Mouse (Mus musculus) gastrocnemius, postnatal 4 days (tissue): ENCODE data around the gene Slc22a12. TPM values are rescaled to one million over a fixed set of nuclear protein-coding genes. Genes with fewer than 3 reads are reported as not detected.

ENCODE experiments used
- DNase-seq, 2 experiments: peaks; one replicate each; pipeline ENCODE4 v3.0.0; 2021 to 2022; ENCODE audit warnings: low spot score in 2 of 2, mixed read lengths in 2 of 2
- total RNA-seq, 2 experiments: library from RNA; stranded (reverse); gene quantifications; 2 replicates each; pipeline ENCODE4 v1.2.3; 2021

Gene Slc22a12
- total RNA-seq, 2 experiments from 2014 or later = not detected

DNA sequence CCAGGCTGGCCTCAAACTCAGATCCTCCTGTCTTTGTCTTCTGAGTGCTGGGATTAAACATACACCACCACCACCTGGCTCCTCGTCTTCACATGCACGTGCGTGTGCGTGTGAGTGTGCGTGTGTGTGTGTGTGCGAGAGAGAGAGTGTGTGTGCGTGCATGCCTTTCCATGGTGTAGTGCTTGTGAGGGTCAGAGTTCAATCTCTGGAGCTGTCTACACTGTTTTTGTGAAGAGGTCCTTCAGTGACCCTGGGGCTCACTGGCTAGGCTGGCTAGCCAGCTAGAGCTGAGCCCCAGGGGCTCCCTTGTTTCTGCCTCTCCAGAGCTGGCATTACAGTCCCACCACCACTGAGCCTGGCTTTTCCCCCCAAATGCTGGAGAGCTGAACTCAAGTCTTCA, 1.3 kb downstream of the Slc22a12 start:
- no peak for DNase-seq

DNA sequence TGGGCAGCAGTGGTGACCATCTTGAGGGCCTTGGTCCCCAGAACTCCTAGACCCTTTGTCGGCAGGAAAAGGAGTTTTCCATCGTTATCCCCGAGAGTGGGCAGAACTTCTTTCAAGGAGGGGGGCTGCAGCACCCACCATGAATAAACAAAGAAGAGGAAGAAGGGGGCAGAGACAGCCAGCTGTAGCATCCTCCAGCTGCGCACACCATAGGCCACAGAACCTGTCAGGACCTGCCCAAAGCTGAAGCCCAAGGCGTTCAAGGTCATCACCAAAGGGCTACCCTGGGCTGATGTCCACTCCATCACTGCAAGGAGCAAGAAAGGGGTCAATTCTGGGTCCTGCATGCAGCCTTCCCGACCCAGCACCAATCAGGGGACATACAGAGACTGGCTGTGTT, 2.6 kb downstream of the Slc22a12 start:
- no peak for DNase-seq

DNA sequence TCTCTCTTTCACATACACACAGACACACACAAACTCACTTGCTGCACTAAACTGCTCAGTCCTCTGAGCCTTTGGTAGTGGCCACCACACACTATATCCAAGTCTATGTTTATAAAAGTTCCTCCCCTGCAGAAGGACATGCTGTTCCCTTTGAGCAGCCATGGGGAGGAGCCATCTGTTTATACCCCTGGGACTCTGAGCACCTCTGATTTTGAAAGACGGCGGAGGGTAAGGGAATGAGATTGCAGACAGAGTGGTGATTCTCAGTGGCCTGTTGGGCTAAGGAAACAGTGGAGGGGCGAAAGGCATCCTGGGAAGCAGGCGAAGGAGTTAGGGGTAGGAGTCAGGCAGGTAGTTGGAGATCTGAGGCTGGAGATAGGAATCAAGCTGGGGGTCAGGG, 3.2 kb downstream of the Slc22a12 start:
- DNase-seq = no peak

DNA sequence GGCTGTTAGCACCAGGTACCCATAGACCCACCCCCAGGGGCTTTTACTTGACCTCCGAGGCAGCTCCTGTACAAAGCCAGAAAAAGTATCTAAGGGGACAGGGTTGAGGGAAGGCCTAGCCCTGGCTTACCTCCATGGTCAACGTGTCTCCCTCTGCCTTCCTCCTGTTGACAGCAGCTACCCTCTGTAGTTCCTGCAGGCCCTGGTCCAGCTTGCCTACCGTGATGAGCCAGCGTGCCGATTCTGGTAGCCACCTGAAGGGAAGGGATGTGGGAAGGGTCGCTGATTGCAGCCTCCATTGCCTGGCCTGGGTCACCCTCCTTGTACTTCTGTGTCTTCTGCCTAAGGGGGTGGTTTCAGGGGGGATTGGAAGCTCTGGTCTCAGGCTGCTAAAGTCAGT, 4.3 kb downstream of the Slc22a12 start:
- DNase-seq = no peak

DNA sequence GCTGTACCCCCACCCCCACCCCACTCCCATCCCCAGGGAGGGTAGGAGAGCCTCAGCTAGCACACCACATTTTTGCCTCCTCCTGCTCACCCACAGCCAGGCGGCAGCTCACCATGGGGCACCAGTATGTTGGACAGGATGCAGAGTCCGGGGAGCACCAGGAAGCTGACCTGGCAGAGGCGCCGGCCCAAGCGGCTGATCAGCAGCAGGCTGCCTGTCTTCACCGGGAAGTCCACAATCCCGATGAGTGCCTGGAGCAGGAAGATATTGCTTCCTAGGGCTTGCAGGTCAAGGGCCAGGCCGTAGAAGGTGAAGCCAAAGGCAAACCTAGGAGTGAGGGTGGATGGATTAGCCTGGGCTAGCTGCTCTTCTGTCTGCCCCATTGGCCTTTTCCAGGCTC, 5.3 kb downstream of the Slc22a12 start:
- no peak for DNase-seq

DNA sequence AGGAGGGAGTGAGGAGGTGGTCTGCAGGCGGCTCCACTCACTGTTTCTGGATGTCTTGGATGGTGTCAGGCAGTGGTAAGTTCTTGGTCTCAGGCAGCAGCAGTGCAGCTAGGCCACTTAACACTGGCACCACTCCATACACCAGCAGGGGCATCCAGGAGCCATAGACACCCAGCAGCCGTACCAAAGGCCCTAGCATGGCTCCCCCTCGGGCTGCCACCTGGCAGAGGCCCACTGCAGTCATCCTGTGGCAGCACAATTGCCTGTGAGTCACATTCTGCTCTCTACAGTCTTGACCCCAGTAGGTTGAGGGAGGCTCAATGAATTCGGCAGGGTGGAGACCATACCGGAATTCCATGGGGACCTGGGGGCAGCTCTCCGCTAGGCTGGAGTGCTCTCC, 6.1 kb downstream of the Slc22a12 start:
- no peak for DNase-seq

DNA sequence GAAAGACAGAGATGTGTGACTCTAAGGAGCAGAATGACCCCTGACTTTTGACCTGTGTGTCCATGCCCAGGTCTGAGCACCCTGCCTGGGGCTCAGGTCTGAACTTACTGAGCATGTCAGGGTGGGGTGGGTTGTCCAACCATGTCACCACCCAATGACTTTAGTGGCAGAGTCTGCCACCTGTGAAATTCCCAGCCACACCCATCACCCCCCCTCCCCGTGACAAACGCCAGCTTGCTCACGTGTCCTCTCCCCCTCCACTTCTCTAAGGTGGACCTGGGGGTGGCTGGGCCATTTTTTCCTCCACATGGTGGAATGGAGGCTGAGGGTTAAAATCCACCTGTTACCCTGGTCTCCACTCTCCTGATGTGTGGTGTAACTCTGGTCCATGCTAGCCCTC, 6.6 kb downstream of the Slc22a12 start:
- no peak for DNase-seq

DNA sequence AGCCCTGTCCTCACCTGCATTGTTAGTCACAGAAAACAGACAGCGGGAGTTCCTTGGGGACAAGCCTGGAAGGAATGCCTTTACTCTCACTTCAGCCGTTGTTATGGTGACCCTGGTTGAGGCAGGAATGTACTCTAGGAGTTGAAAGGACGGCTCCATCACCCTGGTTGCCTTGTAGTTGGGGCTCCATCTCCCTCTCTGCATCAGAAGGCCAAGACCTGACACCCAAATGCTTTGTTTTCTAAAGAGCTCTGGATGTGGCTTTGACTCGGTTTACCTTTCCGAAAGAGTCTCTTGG, 8.8 kb downstream of the Slc22a12 start:
- DNase-seq = no peak

DNA sequence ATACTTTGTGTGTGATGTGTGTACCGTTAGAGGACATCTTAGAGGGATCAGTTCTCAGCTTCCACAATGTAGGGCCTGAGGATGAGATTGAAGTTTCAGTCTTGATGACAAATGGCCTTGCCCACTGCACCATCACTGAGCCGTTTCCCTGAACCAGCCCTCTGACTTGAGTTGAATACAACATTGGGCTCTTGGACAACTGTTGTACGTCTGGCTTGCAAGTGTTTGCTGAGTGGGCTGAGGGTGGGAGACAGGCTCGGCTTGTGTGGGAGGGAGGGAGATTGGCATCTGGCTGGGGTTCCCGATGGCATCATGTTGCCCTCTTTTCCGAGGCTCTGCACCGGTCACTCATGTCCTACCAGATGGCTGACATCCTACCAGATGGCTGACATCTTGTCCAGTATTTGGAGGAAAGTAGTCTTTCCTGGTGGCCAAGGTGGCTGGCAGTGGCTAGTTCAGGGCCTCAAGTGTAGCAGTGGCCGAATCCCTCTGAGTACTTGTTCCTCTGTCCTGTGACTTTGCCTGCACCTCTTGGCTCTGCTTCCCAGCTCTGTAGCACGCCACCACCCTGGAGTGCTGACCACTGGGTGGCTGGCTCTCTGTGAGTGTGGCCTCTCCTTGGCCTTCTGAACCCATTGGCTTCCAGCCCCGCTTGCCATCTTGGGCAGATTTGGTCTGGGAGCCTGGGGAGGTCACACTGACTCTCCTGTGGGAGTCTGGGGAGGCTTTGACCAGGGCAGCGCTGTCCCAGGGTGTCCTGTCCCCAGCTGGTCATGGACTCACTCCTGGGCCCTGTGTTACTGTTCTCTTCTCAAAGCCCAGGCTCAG, 9.3 kb downstream of the Slc22a12 start:
- no peak for DNase-seq

DNA sequence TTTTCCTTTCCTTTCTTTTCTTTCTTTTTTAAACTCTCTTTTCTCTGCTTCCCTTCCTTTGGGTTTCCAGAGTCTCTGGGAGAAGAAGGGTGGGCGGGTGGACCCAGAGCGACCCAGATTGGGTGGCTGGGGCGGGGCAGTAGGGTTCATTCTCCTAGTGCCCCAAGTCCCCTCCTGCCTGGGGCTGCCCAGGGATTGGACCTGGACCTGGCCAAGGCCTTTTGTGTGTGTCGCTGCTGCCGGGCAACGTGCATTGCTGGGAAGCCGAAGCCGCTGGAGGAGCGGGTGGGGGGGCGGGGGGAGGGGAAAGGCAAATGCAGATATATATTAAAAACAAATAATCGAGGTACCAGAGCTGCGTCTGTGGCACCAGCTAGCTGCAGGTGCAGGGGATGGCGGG, 10.2 kb downstream of the Slc22a12 start:
- DNase-seq = no peak

DNA sequence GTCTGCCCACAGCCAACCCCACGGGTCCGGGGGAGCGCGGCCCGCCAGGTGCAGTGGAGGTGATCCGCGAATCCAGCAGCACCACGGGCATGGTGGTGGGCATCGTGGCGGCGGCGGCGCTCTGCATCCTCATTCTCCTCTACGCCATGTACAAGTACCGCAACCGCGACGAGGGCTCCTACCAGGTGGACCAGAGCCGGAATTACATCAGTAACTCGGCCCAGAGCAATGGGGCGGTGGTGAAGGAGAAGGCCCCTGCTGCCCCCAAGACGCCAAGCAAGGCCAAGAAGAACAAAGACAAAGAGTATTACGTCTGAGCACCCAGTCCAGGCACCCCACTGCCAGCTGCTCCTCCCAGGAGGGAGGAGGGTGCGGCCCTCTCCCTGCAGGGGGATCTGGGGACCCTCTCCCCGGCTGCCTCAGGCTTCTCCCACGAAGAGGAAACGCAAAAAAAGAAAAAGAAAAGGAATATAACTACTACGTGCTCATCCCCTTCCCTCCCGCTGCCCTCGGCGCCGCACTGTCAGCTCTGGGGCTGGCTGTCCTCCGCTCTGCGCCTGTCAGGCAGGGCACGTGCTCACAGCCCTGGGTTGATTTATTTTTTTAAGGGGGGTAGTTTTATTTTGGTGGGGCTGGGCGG, 10.9 kb downstream of the Slc22a12 start:
- no peak for DNase-seq

DNA sequence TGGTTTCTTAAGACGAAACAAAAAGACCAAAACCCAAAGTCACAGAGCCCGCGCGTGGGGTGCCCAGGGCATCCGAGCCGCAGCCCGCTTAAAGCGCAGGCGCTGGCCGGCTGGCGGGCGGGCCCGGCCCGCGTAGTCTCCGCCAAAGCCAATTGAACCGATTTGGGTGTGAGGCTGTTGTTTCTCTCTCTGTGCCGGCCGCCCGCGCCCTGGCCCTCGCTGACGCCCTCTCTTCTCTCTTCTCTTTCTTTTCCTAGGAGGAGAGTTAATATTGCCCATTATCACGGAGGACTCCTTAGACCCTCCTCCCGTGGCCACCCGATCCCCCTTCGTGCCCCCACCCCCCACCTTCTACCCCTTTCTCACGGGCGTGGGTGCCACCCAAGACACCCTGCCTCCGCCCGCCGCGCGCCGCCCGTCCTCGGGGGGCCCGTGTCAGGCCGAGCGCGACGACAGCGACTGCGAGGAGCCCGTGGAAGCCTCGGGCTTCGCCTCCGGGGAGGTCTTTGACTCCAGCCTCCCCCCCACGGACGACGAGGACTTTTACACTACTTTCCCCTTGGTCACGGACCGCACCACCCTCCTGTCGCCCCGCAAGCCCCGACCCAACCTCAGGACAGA, 11.7 kb downstream of the Slc22a12 start:
- no peak for DNase-seq

DNA sequence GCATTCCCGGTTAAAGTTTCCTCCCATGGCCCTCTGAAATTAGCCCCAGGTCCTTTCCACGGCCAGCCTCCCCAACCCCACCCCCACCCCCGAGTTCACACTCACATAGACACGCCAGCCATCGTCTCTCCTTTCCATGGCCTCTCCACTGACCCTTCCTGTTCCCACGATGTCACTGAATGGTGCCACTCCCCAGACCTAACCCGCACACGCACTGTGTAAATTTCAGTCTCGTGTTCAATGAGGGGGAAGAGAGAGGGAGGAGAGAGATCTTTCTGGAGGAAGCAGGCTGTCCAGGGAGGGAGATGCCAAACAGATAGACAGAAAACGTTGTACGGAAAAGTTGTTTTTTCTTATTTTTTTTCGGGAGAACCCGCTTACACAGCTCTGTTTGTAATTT, 12.5 kb downstream of the Slc22a12 start:
- no peak for DNase-seq

DNA sequence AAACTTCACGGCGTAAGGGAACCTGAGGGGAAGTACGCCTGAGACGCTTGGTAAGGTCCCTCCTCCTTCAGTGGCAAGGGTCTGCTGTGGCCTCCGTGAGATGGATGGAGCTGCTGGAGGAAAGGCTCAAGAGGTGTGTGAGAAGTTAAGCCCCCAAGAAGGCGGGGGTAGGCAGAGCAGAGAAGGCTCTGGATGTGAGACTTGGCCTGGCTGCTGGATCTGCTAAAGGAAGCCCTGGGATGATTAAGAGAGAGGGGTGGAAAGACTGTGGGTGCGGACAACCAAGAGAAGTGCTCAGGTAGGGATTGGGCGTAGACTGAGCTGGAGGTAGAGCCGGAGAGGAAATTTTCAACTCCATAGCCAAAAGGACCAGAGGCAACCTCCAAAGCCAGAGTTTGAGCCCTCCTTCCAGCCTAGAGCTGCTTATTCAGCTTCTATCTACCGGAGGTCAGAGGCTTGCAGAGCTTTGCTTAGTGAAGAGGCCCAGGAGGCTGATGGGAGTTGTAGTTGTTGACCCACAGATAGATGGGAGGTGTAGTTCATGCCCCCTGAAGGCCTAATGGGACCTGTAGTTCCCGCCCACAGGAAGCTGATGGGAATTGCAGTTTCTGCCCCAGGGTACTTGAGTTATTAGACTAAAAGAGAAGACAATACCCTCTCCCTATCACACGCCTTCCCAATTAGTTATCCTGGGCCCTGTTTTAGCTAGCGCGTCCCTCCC, 13.4 kb downstream of the Slc22a12 start:
- DNase-seq = no peak

DNA sequence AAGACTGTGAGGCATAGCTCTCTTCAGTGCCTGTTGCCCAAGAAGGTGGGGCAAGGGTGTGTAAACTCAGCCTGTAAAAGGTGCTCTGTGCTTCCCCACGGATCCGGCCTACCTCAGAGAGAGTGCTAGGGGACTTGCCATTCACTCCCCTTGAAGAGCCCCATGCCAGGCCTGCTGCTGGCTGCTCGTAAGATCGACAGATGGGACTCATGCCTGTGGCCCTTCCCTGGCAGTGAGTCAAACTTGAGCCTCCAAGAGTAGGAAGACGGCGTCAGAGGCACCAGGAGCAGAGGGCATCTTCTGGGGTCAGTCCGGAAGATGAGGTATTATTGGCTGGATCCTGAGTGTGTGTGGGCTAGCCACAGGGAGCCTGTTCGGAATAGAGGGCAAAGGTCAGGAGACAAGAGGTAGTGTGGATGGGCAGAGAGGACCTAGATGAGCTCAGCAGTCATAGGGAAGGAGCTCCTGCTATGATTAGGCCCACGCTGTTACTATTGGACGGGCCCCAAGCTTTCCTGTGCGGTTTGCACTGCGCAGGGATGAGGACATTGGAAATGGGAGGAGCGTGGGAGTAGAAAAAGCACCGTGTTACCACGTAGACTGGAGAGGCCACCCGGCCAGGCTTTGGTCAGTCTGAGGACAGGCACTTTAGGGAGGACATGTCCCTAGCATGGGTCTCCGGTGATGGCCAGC, 14.8 kb downstream of the Slc22a12 start:
- no peak for DNase-seq

DNA sequence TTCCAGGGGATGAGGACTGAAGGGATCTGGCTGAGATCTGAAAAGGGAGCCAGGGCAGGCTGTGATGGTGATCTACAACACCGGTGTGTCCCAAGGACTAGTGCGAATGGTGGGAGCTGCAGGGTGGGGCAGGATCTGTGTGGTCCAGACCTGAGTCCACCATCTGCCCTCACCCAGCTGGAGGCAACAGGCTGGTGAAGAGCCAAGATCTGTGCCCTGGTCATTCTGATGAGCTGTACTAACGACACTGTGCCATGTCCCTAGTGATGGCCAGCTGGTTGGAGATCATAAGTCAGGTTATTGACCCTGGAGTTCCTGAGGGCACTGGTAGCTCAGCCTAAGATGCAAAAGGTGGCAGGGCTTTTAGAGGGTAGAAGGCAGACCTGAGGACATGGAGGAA, 15.4 kb downstream of the Slc22a12 start:
- DNase-seq = no peak

DNA sequence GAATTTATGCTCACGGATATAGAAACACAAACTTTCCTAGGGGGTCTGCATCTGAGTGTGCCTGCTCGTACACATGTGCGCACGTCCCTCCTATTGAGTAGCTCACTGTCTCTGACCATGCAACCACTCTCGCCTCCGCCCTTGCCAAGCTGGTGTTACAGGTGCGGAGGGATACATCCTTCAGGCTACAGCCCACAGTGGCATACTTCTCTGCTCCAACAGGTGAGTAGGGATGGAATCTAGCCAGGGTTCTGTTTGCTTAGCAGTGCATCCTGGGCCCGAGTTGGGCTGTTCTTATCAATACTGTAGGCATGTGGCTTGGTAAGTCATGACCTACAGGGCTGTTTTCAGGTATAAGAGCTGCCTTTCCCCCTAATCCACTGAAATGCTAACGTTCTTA, 16.8 kb downstream of the Slc22a12 start:
- no peak for DNase-seq

DNA sequence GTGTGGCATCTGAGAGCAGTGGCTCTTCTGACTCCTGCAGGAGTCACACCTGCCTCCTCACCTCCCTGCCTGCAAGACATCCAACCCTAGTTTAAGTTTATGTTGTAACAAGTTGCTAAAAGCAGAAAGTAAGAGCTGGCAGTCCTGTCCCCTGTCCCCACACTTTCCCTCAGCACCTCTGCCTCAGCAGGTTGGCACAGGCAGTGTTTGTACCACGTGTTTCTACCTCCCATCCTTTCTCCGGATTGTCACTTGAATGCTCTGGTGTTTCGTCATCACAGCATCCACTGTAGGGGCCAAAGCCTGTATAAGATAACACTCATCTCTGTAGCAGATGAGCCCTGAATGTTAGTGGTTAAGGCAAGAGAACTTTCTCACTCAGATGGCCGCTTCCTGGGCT, 17.8 kb downstream of the Slc22a12 start:
- no peak for DNase-seq

DNA sequence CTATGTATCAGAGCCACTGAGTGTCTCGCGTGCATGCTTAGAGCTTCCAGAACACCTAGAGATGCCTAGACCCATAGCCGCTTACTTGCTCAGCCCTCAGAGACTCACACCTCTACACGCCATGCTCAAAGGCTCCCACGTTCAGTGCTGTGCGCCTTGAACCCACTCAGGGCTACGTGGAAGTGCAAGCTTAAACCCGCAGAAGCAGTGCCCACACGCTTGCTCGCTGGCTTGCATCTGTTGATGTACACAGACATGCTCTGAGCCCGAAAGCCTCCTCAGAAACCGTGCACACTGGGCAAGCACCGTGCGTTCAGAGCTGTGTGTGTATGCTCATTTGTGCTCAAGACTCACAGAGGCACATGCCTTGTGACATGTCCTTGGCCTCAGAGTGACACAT, 20.5 kb downstream of the Slc22a12 start:
- DNase-seq = no peak

DNA sequence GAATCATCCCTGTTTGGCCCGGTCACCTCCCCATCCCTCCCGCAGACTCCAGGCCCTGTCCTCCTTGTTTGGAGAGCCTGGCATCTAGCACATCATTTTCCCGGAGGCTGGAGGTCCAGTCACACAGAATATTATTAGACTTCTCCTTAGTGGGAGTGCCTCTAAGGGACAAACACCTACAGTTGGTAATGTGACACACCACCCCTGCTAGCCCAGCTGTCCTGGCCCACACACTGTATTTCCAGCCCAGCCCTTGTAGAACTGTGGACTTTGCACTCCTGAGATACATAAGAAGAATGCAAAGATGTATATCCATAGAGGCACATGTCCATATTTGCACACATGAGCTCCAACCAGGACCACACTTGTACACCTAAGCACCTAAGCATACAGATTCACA, 21.2 kb downstream of the Slc22a12 start:
- no peak for DNase-seq

DNA sequence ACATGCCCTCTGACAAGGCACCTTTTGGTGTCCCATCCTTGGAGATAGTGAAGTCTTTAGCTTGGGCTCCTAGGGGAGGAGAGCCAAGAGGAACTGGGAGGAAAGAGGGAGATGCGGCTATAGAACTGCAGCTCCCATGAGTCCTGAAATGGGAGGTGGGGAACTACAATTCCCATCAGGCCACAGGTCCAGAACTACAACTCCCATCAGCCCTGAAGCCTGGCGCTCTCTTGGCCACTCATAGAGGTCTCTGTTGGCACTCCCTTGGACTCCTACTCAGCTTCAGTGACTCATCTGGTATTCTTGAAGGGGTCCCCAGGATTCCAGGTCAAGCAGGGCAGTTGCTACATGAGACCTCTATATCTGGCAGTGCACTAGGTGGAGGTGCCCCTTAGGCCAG, 23.3 kb downstream of the Slc22a12 start:
- DNase-seq = no peak

DNA sequence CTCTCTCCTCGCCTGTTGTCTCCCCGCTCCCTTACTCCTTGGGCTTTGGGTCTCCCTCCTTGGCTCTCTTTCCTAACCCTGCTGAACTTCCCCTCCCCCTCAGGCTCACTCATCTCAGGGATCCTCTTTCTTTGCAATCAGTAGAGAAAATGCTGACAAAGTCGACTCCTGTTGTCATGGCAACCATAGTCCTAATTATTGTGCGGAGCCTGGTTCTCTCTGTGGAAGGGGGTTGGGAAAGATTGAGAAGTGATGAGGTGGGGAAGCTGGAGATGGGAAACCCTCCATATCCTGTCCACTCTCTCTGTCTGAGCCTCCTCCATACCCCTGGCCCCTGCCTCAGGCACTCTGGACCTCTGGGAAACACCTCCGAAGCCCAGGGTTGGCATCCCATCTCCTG, 24.2 kb downstream of the Slc22a12 start:
- no peak for DNase-seq
